Mouse (Mus musculus): ENCODE measurements at regions not wholly inside any gene's neighbourhood (a gene's known extent, or its start where the extent isn't known, plus 50 kb on each side); places are given as distances from the start of the nearest gene placed in this dataset.
"Not testable (repeated sequence)": the region's sequence is repeated elsewhere in the genome, so short reads cannot be mapped to it uniquely, and the experiment has no call there.

GRCm38 (mm10) chr9:9342456-9343185, 103.7 kb upstream of the Arhgap42 start:
- DNase-seq, result no peak

DNA sequence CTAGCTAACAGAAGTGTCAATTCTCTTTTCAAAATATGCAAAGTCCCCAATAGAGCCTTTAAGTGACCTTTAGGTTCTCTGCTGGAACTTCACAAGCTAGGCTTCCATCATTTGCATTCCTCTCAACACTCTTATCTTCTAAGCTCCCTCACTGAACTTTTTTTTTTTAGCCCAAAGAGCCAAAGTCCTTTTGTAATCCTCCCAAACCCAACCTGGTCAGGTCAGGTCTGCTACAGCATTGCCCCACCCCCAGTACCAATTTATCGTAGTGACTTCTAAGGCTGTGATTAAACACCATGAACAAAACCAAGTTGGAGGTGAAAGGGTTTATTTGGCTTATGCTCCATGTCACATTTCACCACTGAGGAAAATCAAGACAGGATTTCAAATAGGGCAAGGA, 79.7 kb upstream of the Arhgap42 start:
- no peak for DNase-seq

- DNase-seq, result no peak
Observed at GRCm38 (mm10) chr9:9316021-9316420, 77.1 kb upstream of the Arhgap42 start.

DNA sequence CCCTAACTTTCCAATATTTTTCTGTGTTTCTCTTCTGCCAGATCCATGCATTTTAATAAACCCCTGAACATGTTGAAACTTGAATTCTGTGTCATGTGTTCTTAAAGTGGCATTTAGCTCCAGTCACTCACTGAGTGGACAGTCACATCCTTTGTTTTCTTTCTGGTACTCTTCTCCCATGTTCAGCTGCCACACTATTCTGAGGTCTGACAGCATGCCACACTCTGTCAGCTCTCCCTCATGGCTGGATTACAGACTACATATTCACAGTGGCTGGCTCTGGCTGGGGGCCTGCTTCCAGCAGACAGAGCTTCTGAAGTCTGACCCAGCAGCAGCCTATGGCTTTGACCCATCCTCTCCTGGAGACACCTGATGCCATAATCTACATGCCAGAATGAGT, 73.4 kb upstream of the Arhgap42 start:
- DNase-seq, result no peak

- no peak for DNase-seq
Observed at GRCm38 (mm10) chr9:9311627-9312265, 72.8 kb upstream of the Arhgap42 start.

- not testable (repeated sequence) for DNase-seq
Observed at GRCm38 (mm10) chr9:9311040-9311583, 72.2 kb upstream of the Arhgap42 start.

- DNase-seq, result no peak
Observed at GRCm38 (mm10) chr9:9290767-9291166, 51.9 kb upstream of the Arhgap42 start.

DNA sequence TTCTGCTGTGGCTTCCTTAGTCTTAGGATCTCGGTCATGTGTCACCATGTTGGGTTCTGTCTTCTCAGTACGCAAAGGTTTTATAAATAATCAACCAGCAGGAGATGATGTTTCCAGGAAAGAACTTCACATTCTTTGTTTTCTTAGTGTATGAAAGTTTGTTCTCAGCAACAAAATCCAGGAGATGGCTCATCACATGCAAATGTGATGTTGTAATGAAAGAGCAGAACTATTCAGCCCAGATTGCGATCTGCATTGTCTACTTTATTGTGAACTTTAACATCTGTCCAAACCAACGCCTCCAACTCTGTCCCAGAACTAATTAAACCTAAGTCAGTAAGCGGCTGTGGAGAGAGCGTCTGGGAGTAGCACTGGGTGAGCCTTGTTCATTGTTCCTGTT, 50.7 kb upstream of the Arhgap42 start:
- DNase-seq, result no peak
